Mouse (Mus musculus) myocyte (in vitro differentiated cells): Measurements from ENCODE around the gene Palm. TPM values are rescaled to one million over a fixed set of nuclear protein-coding genes. Genes with fewer than 3 reads are reported as not detected.
A peak's percentile ranks its signal among the peaks of the same experiment; 100 is the strongest.

Experiments
- H3K27me3 ChIP-seq: one replicate; pipeline ENCODE4 v1.6.1; 2011; ENCODE audit not compliant: control insufficient read depth, insufficient read depth, insufficient read length
- H3K36me3 ChIP-seq: one replicate; pipeline ENCODE4 v1.6.1; 2011; ENCODE audit not compliant: control insufficient read depth, insufficient read depth
- H3K4me2 ChIP-seq: one replicate; pipeline ENCODE4 v1.6.1; 2011; ENCODE audit warnings: low read depth, control low read depth
- H3K4me3 ChIP-seq: one replicate; pipeline ENCODE4 v1.5.1; 2011; ENCODE audit warnings: mild to moderate bottlenecking, control low read depth, moderate library complexity
- H3K79me2 ChIP-seq: one replicate; pipeline ENCODE4 v1.6.1; 2011; ENCODE audit not compliant: control insufficient read depth, insufficient read depth
- H3ac ChIP-seq: one replicate; pipeline ENCODE4 v1.6.1; 2011; ENCODE audit not compliant: control insufficient read depth, insufficient read length
- CEBPB ChIP-seq: IDR thresholded peaks from 2 replicates; pipeline ENCODE4 v1.6.1; 2011; ENCODE audit warnings: mild to moderate bottlenecking, moderate library complexity; ENCODE audit not compliant: poor library complexity, insufficient read depth, severe bottlenecking
- E2F4 ChIP-seq: IDR thresholded peaks from one replicate; pipeline ENCODE4 v1.6.1; 2011; ENCODE audit warnings: mild to moderate bottlenecking, control low read depth, moderate library complexity; ENCODE audit not compliant: insufficient read depth
- MAX ChIP-seq: IDR thresholded peaks from one replicate; pipeline ENCODE4 v1.6.1; 2011; ENCODE audit warnings: low read depth, mild to moderate bottlenecking, control low read depth
- MYOD1 ChIP-seq, 3 experiments: IDR thresholded peaks; one replicate each; pipeline ENCODE4 v1.6.1; 2011; ENCODE audit warnings: control low read depth in 2 of 3, low read depth in 2 of 3, mild to moderate bottlenecking in 2 of 3, moderate library complexity in 1 of 3; ENCODE audit not compliant: insufficient read length in 2 of 3, control insufficient read depth in 1 of 3
- MYOG ChIP-seq, 3 experiments: IDR thresholded peaks; one replicate each; pipeline ENCODE4 v1.6.1; 2011; ENCODE audit warnings: control low read depth in 2 of 3, low read depth in 2 of 3, mild to moderate bottlenecking in 2 of 3; ENCODE audit not compliant: insufficient read length in 2 of 3, control insufficient read depth in 1 of 3, insufficient read depth in 1 of 3
- POLR2A ChIP-seq: IDR thresholded peaks from one replicate; pipeline ENCODE4 v1.6.1; 2011; ENCODE audit warnings: low read depth, mild to moderate bottlenecking, control low read depth, moderate library complexity; ENCODE audit not compliant: insufficient read length
- POLR2AphosphoS2 ChIP-seq: IDR thresholded peaks from one replicate; pipeline ENCODE4 v1.6.1; 2011; ENCODE audit warnings: low read depth, control low read depth; ENCODE audit not compliant: insufficient read length
- REST ChIP-seq: IDR thresholded peaks from one replicate; pipeline ENCODE4 v1.6.1; 2011; ENCODE audit warnings: mild to moderate bottlenecking, control low read depth, moderate library complexity; ENCODE audit not compliant: insufficient read depth, insufficient read length
- SRF ChIP-seq: IDR thresholded peaks from one replicate; pipeline ENCODE4 v1.6.1; 2011; ENCODE audit warnings: low read depth; ENCODE audit not compliant: control insufficient read depth, insufficient read length
- TCF12 ChIP-seq: IDR thresholded peaks from one replicate; pipeline ENCODE4 v1.6.1; 2011; ENCODE audit warnings: mild to moderate bottlenecking, control low read depth; ENCODE audit not compliant: poor library complexity, insufficient read depth, severe bottlenecking
- TCF3 ChIP-seq: IDR thresholded peaks from one replicate; pipeline ENCODE4 v1.6.1; 2011; ENCODE audit warnings: low read depth, control low read depth; ENCODE audit not compliant: insufficient read length
- USF1 ChIP-seq: IDR thresholded peaks from one replicate; pipeline ENCODE4 v1.6.1; 2011; ENCODE audit warnings: low read depth, mild to moderate bottlenecking, control low read depth, moderate library complexity
- polyA plus RNA-seq: library from polyadenylated mRNA; unstranded; fragments of >200 nt; fragmentation: generic; extraction: Trizol; gene quantifications from one replicate; pipeline ENCODE4 v1.2.1, GENCODE M21; 2012; ENCODE audit warnings: missing spikeins

Gene Palm
- polyA plus RNA-seq, 1 experiment = 70.0 TPM

- no peaks in the 10 kb centered on the region for H3K36me3 ChIP-seq
- H3ac ChIP-seq = no peak overlapping the region
- H3K4me3 ChIP-seq = no peak overlapping the region
- no peaks in the 10 kb centered on the region for H3K79me2 ChIP-seq
- H3K27me3 ChIP-seq = no peaks in the 10 kb centered on the region
- TF ChIP-seq MYOG (IDR thresholded peaks at IDR 0.05; ENCODE audit: control insufficient read depth in 1 of 3, insufficient read depth in 1 of 3, insufficient read length in 2 of 3, low read depth in 2 of 3) (no peak), REST (no peak), TCF12 (no peak), TCF3 (no peak), MAX (no peak), MYOD1 (IDR thresholded peaks at IDR 0.05; ENCODE audit: control insufficient read depth in 1 of 3, insufficient read length in 2 of 3, low read depth in 2 of 3) (no peak), SRF (no peak), POLR2A (no peak), POLR2AphosphoS2 (no peak), CEBPB (no peak), USF1 (no peak), E2F4 (no peak)
- H3K4me2 ChIP-seq = no peak overlapping the region
Observed at GRCm38 (mm10) chr10:79773208-79773607, 20.2 kb upstream of the Palm start.

DNA sequence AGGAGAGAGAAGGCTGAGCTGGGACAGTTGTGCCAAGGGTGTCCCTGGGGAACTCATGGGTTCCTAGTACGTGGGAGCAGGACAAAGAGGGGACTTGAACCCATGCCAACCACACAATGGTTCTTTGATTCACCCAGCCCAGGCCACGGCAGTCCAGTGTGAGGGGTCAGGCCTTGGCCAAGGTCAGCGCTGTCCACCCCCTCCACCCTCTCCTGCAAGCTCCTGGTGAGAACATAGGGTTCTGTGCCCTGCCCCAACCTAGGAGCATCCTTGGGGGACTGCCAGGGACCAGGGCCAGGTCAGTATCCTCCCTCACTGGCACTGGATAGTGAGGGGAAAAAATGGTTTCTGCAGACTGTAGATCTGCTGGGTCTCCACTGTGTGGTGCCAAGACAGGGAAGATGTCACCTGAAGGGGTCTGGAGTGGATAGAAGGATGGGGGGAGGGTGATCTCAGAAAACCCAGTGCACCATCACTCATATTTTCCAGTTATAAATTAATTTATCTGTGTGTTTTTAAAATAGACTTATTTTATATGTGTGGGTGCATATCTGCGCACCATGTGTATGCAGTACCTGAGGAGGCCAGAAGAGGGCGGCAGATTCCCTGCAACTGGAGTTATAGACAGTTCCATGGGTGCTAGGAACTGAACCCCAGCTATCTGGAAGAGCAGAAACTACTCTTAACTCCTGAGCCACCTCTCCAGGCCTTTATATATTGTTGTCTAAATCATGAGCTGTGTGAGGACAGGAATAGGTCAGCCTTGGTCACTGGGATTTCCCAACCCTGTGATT lies 18.7 kb upstream of the Palm start:
- Histone ChIP-seq H3K36me3 (no peaks in the 10 kb centered on the region), H3K4me2 (no peak overlapping the region), H3K27me3 (no peaks in the 10 kb centered on the region), H3ac (no peak overlapping the region), H3K79me2 (no peaks in the 10 kb centered on the region), H3K4me3 (no peak overlapping the region)
- TF ChIP-seq SRF (no peak), POLR2AphosphoS2 (no peak), MYOG (IDR thresholded peaks at IDR 0.05; ENCODE audit: control insufficient read depth in 1 of 3, insufficient read depth in 1 of 3, insufficient read length in 2 of 3, low read depth in 2 of 3) (no peak), TCF3 (no peak), MAX (no peak), USF1 (no peak), TCF12 (no peak), POLR2A (no peak), MYOD1 (IDR thresholded peaks at IDR 0.05; ENCODE audit: control insufficient read depth in 1 of 3, insufficient read length in 2 of 3, low read depth in 2 of 3) (no peak), CEBPB (no peak), E2F4 (no peak)

GRCm38 (mm10) chr10:79777103-79777531 lies 16.3 kb upstream of the Palm start, which contains the start of gene Fstl3:
Gene Fstl3 (plus strand): TSS chr10:79777272.
- no peaks in the 10 kb centered on the region for H3K27me3 ChIP-seq
- no peaks in the 10 kb centered on the region for H3K36me3 ChIP-seq
- H3K79me2 ChIP-seq = no peaks in the 10 kb centered on the region
- no peak within 1 kb of the TSS for H3ac ChIP-seq
- TF ChIP-seq MYOD1 (IDR thresholded peaks at IDR 0.05; ENCODE audit: control insufficient read depth in 1 of 3, insufficient read length in 2 of 3, low read depth in 2 of 3) = peak in 1 of 3 experiments; percentile 18
- TF ChIP-seq SRF = no peak
- TF ChIP-seq CEBPB = no peak
- TF ChIP-seq E2F4 = no peak
- no peak for TF ChIP-seq REST
- no peak for TF ChIP-seq MYOG (IDR thresholded peaks at IDR 0.05; ENCODE audit: control insufficient read depth in 1 of 3, insufficient read depth in 1 of 3, insufficient read length in 2 of 3, low read depth in 2 of 3)
- no peak for TF ChIP-seq MAX
- peak; percentile 58 for TF ChIP-seq POLR2A
- no peak for TF ChIP-seq TCF3
- TF ChIP-seq USF1 = no peak
- TF ChIP-seq POLR2AphosphoS2 = peak; percentile 39
- TF ChIP-seq TCF12 = no peak
- peak within 1 kb of the TSS; percentile 20 for H3K4me3 ChIP-seq
- peak within 1 kb of the TSS; percentile 75 for H3K4me2 ChIP-seq

DNA sequence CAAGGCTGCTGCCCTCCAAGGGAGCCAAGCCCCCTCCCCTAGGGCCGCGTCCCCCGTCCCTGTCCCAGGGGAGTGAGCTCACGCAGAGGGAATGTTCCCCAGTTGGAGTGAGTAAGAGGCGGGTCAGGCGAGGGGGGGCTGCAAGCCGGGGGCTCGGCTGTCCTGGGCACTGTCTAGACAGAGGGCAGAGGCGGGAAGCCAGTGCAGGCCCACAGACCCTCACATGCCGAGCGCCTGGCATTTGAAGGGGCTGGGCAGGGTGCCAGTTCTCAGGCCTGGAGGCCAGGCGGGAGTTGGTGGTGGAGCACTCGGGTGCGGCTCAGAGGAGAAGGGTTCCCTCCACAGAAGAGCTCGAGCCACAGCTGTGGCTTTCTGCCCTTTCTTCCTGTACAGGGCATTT lies 15.4 kb upstream of the Palm start:
- no peaks in the 10 kb centered on the region for H3K27me3 ChIP-seq
- no peaks in the 10 kb centered on the region for H3K79me2 ChIP-seq
- TF ChIP-seq POLR2AphosphoS2 = no peak
- no peak for TF ChIP-seq POLR2A
- TF ChIP-seq E2F4 = no peak
- TF ChIP-seq MYOD1 (IDR thresholded peaks at IDR 0.05; ENCODE audit: control insufficient read depth in 1 of 3, insufficient read length in 2 of 3, low read depth in 2 of 3) = no peak
- H3K4me3 ChIP-seq = peak overlapping the region; percentile 20
- H3ac ChIP-seq = no peak overlapping the region
- H3K36me3 ChIP-seq = no peaks in the 10 kb centered on the region
- H3K4me2 ChIP-seq = peak overlapping the region; percentile 73

DNA sequence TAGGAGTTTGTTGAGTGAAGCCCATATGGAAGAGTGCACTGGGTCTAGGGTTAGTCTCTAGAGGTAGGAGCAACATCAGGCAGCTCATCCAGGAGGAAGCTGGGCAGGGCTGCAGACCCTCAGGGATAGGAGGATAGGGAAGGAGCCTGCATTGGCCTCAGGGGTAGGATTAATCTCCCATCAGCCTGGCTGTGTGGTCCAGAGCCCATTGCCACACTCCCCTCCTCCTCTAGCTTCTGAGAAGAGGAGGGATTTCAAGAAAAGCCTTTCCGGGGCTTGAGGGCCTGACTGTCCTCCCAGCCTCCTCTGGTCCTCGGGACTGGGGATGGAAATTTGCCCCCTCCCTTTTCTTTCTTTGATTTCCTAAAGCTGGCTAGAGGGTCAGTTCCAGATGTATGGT lies 14.2 kb upstream of the Palm start:
- Histone ChIP-seq H3K36me3 (no peaks in the 10 kb centered on the region), H3K79me2 (no peaks in the 10 kb centered on the region), H3K4me3 (no peak overlapping the region), H3K27me3 (no peaks in the 10 kb centered on the region), H3K4me2 (peak overlapping the region; percentile 73), H3ac (no peak overlapping the region)
- no peak for TF ChIP-seq MAX
- TF ChIP-seq REST = no peak
- no peak for TF ChIP-seq E2F4
